Mouse (Mus musculus): Measurements from ENCODE around the gene Gpr107. TPM values are rescaled to one million over a fixed set of nuclear protein-coding genes. Genes with fewer than 3 reads are reported as not detected.

Gene Gpr107
- polyA plus RNA-seq, 2 experiments: 5.4 to 8.6 TPM

GRCm38 (mm10) chr2:31246251-31246971 is 94.3 kb downstream of the Gpr107 start:
- H3K4me3 ChIP-seq (ENCODE audit: insufficient read depth in 1 of 2, low read depth in 2 of 2, low read length in 2 of 2): peak overlapping the region; percentile 38 to 52
- DNase-seq (ENCODE audit: low read depth in 3 of 3, low spot score in 3 of 3) (no peak), ATAC-seq (ENCODE audit: insufficient read depth) (no peak)
- H3K9ac ChIP-seq (replicated peaks): no peak overlapping the region
- H3K27me3 ChIP-seq (ENCODE audit: control insufficient read depth, insufficient read depth, low read length): peaks cover 36% of the 10 kb centered on the region
- no peaks in the 10 kb centered on the region for H3K36me3 ChIP-seq (replicated peaks; ENCODE audit: control insufficient read depth, insufficient read depth, low read depth)
- no peaks in the 10 kb centered on the region for H3K4me1 ChIP-seq (replicated peaks; ENCODE audit: control insufficient read depth in 2 of 2, insufficient read depth in 2 of 2, low read length in 1 of 2)
- 3% methylated on average over 38 of the region's 41 CpGs for WGBS (ENCODE audit: insufficient replicate concordance)
- H3K9me3 ChIP-seq (ENCODE audit: control insufficient read depth, low read length): no peaks in the 10 kb centered on the region
- TF ChIP-seq EP300 (IDR thresholded peaks at IDR 0.05; ENCODE audit: low read depth) (no peak), CTCF (IDR thresholded peaks at IDR 0.05; ENCODE audit: low read depth) (no peak)
- peak overlapping the region; percentile 68 for H3K4me2 ChIP-seq (ENCODE audit: low read depth)
- no peak overlapping the region for H3K27ac ChIP-seq

- Histone ChIP-seq H3K27me3 (ENCODE audit: control insufficient read depth, insufficient read depth, low read length) (peaks cover 31% of the 10 kb centered on the region), H3K36me3 (replicated peaks; ENCODE audit: control insufficient read depth, insufficient read depth, low read depth) (no peaks in the 10 kb centered on the region), H3K4me1 (replicated peaks; ENCODE audit: control insufficient read depth in 2 of 2, insufficient read depth in 2 of 2, low read length in 1 of 2) (no peaks in the 10 kb centered on the region), H3K9me3 (ENCODE audit: control insufficient read depth, low read length) (no peaks in the 10 kb centered on the region), H3K4me2 (ENCODE audit: low read depth) (no peak overlapping the region), H3K9ac (replicated peaks) (no peak overlapping the region), H3K27ac (no peak overlapping the region), H3K4me3 (ENCODE audit: insufficient read depth in 1 of 2, low read depth in 2 of 2, low read length in 2 of 2) (no peak overlapping the region)
- TF ChIP-seq EP300 (IDR thresholded peaks at IDR 0.05; ENCODE audit: low read depth) (no peak), CTCF (IDR thresholded peaks at IDR 0.05; ENCODE audit: low read depth) (no peak)
- no peak for ATAC-seq (ENCODE audit: insufficient read depth)
- DNase-seq (ENCODE audit: low read depth in 3 of 3, low spot score in 3 of 3): no peak
- 45% methylated on average over 6 of the region's 6 CpGs for WGBS (ENCODE audit: insufficient replicate concordance)
These were observed 96.7 kb downstream of the Gpr107 start for GRCm38 (mm10) chr2:31248856-31249255.

- Histone ChIP-seq H3K27ac (no peak overlapping the region), H3K4me3 (ENCODE audit: insufficient read depth in 1 of 2, low read depth in 2 of 2, low read length in 2 of 2) (no peak overlapping the region), H3K4me1 (replicated peaks; ENCODE audit: control insufficient read depth in 2 of 2, insufficient read depth in 2 of 2, low read length in 1 of 2) (peaks cover 0 to 3% of the 10 kb centered on the region in 2 experiments; a peak in 1 of 4 replicates), H3K4me2 (ENCODE audit: low read depth) (no peak overlapping the region), H3K36me3 (replicated peaks; ENCODE audit: control insufficient read depth, insufficient read depth, low read depth) (no peaks in the 10 kb centered on the region), H3K27me3 (ENCODE audit: control insufficient read depth, insufficient read depth, low read length) (peaks cover 1% of the 10 kb centered on the region), H3K9ac (replicated peaks) (no peak overlapping the region), H3K9me3 (ENCODE audit: control insufficient read depth, low read length) (no peaks in the 10 kb centered on the region)
- DNase-seq (ENCODE audit: low read depth in 3 of 3, low spot score in 3 of 3) (no peak), ATAC-seq (ENCODE audit: insufficient read depth) (no peak)
- 77% methylated on average over 4 of the region's 4 CpGs for WGBS (ENCODE audit: insufficient replicate concordance)
- TF ChIP-seq CTCF (IDR thresholded peaks at IDR 0.05; ENCODE audit: low read depth): no peak
- no peak for TF ChIP-seq EP300 (IDR thresholded peaks at IDR 0.05; ENCODE audit: low read depth)
These were observed 100.1 kb downstream of the Gpr107 start for GRCm38 (mm10) chr2:31252167-31252566.

GRCm38 (mm10) chr2:31253463-31253862 is 101.3 kb downstream of the Gpr107 start:
- ATAC-seq (ENCODE audit: insufficient read depth): no peak
- WGBS (ENCODE audit: insufficient replicate concordance): 49% methylated on average over 3 of the region's 3 CpGs

GRCm38 (mm10) chr2:31254806-31255205 is 102.7 kb downstream of the Gpr107 start:
- DNase-seq (ENCODE audit: low read depth in 3 of 3, low spot score in 3 of 3) (no peak), ATAC-seq (ENCODE audit: insufficient read depth) (no peak)
- H3K4me1 ChIP-seq (replicated peaks; ENCODE audit: control insufficient read depth in 2 of 2, insufficient read depth in 2 of 2, low read length in 1 of 2): peaks cover 0 to 3% of the 10 kb centered on the region in 2 experiments; a peak in 1 of 4 replicates
- H3K27ac ChIP-seq: no peak overlapping the region
- H3K4me3 ChIP-seq (ENCODE audit: insufficient read depth in 1 of 2, low read depth in 2 of 2, low read length in 2 of 2): no peak overlapping the region
- H3K9me3 ChIP-seq (ENCODE audit: control insufficient read depth, low read length): no peaks in the 10 kb centered on the region
- no peak overlapping the region for H3K9ac ChIP-seq (replicated peaks)
- TF ChIP-seq EP300 (IDR thresholded peaks at IDR 0.05; ENCODE audit: low read depth): no peak
- TF ChIP-seq CTCF (IDR thresholded peaks at IDR 0.05; ENCODE audit: low read depth): no peak
- no peaks in the 10 kb centered on the region for H3K36me3 ChIP-seq (replicated peaks; ENCODE audit: control insufficient read depth, insufficient read depth, low read depth)
- H3K27me3 ChIP-seq (ENCODE audit: control insufficient read depth, insufficient read depth, low read length): no peaks in the 10 kb centered on the region
- no peak overlapping the region for H3K4me2 ChIP-seq (ENCODE audit: low read depth)
- WGBS (ENCODE audit: insufficient replicate concordance): 52% methylated on average over 3 of the region's 3 CpGs

More at GRCm38 (mm10) chr2:31253463-31253862, 101.3 kb downstream of the Gpr107 start:
- Histone ChIP-seq H3K27ac (no peak overlapping the region), H3K4me3 (ENCODE audit: insufficient read depth in 1 of 2, low read depth in 2 of 2, low read length in 2 of 2) (no peak overlapping the region), H3K4me2 (ENCODE audit: low read depth) (no peak overlapping the region), H3K27me3 (ENCODE audit: control insufficient read depth, insufficient read depth, low read length) (no peaks in the 10 kb centered on the region), H3K9ac (replicated peaks) (no peak overlapping the region), H3K36me3 (replicated peaks; ENCODE audit: control insufficient read depth, insufficient read depth, low read depth) (no peaks in the 10 kb centered on the region), H3K9me3 (ENCODE audit: control insufficient read depth, low read length) (no peaks in the 10 kb centered on the region), H3K4me1 (replicated peaks; ENCODE audit: control insufficient read depth in 2 of 2, insufficient read depth in 2 of 2, low read length in 1 of 2) (peaks cover 0 to 3% of the 10 kb centered on the region in 2 experiments; a peak in 1 of 4 replicates)
- DNase-seq (ENCODE audit: low read depth in 3 of 3, low spot score in 3 of 3): no peak
- no peak for TF ChIP-seq EP300 (IDR thresholded peaks at IDR 0.05; ENCODE audit: low read depth)
- no peak for TF ChIP-seq CTCF (IDR thresholded peaks at IDR 0.05; ENCODE audit: low read depth)

Measured in liver, embryonic 14.5 days (tissue).